Mouse (Mus musculus): ENCODE measurements around the gene Ccdc71. TPM values are rescaled to one million over a fixed set of nuclear protein-coding genes. Genes with fewer than 3 reads are reported as not detected.

Ccdc71 gene
- total and polyA plus RNA-seq, 2 experiments from 2014 or later = 38.7 to 55.8 TPM

DNA sequence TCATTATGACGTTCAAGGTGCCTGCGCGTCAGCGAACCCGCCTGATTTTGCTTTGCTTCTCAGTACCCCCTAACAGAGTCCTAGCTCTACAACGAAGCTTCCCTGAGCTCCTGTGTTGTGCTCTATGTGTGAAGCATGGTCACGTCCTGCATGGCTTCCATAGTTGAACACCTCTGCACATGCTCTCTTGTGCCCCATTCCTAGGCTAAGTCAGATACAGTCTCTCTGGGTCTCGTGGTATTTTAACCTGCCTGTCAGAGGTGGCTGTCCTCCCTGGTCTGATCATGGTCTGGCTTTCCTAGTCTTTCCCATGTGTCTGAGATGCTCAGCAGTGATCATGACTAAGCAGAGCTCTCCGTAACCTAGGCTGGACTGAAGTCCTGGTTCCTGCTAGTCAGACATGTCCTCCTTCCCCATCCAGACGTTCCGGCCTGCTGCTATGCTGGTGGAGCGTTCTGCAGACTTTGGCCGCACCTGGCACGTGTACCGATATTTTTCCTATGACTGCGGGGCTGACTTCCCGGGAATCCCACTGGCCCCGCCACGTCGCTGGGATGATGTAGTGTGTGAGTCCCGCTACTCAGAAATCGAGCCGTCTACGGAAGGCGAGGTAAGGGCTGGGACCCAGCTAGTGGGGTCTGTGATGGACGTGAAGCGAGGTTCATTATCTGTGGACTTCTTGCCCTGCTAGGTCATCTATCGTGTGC is 20.6 kb downstream of the Ccdc71 start:
- WGBS = 93% methylated on average over 28 of the region's 28 CpGs
- Histone ChIP-seq H3K9me3 (ENCODE audit: low read length) (no peaks in the 10 kb centered on the region), H3K4me1 (ENCODE audit: insufficient read depth) (peaks cover 5% of the 10 kb centered on the region; the same call in 1 of the 2 replicates), H3K4me2 (ENCODE audit: low read depth) (no peak overlapping the region), H3K9ac (no peak overlapping the region), H3K27ac (ENCODE audit: low read depth, low read length) (no peak overlapping the region), H3K36me3 (ENCODE audit: insufficient read depth) (no peaks in the 10 kb centered on the region), H3K27me3 (ENCODE audit: insufficient read depth, low read length) (no peaks in the 10 kb centered on the region), H3K4me3 (ENCODE audit: low read depth, low read length) (no peak overlapping the region)
- no peak for TF ChIP-seq CTCF (IDR thresholded peaks at IDR 0.05; ENCODE audit: low read depth)
- DNase-seq (no peak), ATAC-seq (no peak)

DNA sequence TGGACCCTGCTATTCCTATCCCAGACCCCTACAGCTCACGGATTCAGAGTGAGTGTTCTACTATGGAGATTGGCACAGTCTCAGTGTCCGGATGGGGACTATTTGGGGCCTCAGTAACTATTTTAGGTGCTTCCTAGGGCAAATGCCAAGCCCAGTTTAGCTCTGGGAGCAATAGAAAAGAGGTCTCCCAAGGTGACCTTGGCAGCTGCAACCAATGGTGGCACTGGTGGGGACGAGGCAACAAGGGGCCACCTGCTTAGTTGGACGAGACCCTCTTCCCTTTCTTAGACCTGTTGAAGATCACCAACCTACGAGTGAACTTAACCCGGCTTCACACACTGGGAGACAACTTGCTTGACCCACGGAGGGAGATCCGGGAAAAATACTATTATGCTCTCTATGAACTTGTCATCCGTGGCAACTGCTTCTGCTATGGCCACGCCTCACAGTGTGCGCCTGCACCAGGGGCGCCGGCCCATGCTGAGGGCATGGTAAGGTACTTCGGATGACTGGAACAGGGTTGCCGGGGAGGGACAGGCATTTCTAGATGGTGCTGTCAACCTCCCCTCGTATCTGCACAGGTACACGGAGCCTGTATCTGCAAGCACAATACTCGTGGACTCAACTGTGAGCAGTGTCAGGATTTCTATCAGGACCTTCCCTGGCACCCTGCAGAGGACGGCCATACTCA is 21.3 kb downstream of the Ccdc71 start:
- DNase-seq (no peak), ATAC-seq (no peak)
- no peak overlapping the region for H3K4me2 ChIP-seq (ENCODE audit: low read depth)
- no peaks in the 10 kb centered on the region for H3K36me3 ChIP-seq (ENCODE audit: insufficient read depth)
- H3K9ac ChIP-seq = no peak overlapping the region
- H3K4me3 ChIP-seq (ENCODE audit: low read depth, low read length) = no peak overlapping the region
- H3K4me1 ChIP-seq (ENCODE audit: insufficient read depth) = peaks cover 5% of the 10 kb centered on the region; the same call in 1 of the 2 replicates
- TF ChIP-seq CTCF (IDR thresholded peaks at IDR 0.05; ENCODE audit: low read depth) = no peak
- no peak overlapping the region for H3K27ac ChIP-seq (ENCODE audit: low read depth, low read length)
- WGBS = 89% methylated on average over 19 of the region's 19 CpGs
- H3K9me3 ChIP-seq (ENCODE audit: low read length) = no peaks in the 10 kb centered on the region
- H3K27me3 ChIP-seq (ENCODE audit: insufficient read depth, low read length) = no peaks in the 10 kb centered on the region

DNA sequence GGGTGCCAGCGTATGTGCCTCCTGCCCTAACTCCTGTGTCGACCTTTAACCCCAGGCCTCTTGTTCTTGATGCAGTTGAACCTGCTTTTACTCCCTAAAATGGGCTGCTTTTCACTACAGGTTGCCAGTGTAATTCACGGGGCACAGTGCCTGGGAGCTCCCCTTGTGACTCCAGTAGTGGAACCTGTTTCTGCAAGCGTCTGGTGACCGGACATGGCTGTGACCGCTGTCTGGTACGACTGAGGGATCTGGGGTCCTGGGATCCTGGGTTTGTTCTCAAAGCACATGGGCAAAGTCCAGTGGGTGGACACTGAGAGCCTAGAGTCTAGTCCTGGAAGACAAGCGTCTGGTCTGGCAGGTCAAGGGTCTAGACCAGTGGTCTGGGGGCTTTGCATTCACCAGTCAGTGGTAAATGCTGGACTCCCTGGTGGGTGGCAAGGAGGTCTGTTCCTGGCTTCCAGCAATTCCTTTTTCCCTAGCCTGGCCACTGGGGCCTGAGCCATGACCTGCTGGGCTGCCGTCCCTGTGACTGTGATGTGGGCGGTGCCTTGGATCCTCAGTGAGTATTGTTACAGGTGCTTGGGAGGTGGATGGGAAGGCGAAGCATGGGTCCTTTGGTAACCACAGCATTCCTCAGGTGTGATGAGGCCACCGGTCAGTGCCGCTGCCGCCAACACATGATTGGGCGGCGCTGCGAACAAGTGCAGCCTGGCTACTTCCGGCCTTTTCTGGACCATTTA is 22.9 kb downstream of the Ccdc71 start:
- no peak for ATAC-seq
- no peak overlapping the region for H3K4me2 ChIP-seq (ENCODE audit: low read depth)

DNA sequence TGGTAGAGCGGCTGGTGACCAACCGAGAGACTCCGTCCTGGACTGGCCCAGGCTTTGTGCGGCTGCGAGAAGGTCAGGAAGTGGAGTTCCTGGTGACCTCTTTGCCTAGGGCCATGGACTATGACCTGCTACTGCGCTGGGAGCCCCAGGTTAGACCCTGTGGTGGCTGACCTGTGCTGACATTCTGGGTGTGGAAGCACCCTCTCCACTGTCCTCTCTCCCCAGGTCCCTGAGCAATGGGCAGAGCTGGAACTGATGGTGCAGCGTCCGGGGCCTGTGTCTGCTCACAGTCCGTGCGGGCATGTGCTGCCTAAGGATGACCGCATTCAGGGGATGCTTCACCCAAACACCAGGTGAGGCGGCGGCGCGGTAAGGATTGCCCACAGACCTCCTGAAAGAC is 23.7 kb downstream of the Ccdc71 start:
- H3K4me2 ChIP-seq (ENCODE audit: low read depth) = no peak overlapping the region
- H3K9me3 ChIP-seq (ENCODE audit: low read length) = no peaks in the 10 kb centered on the region
- no peaks in the 10 kb centered on the region for H3K27me3 ChIP-seq (ENCODE audit: insufficient read depth, low read length)
- no peak overlapping the region for H3K9ac ChIP-seq
- DNase-seq (no peak), ATAC-seq (no peak)
- H3K4me1 ChIP-seq (ENCODE audit: insufficient read depth) = peaks cover 1% of the 10 kb centered on the region; the same call in 1 of the 2 replicates
- H3K36me3 ChIP-seq (ENCODE audit: insufficient read depth) = no peaks in the 10 kb centered on the region
- H3K4me3 ChIP-seq (ENCODE audit: low read depth, low read length) = no peak overlapping the region
- TF ChIP-seq CTCF (IDR thresholded peaks at IDR 0.05; ENCODE audit: low read depth) = no peak
- no peak overlapping the region for H3K27ac ChIP-seq (ENCODE audit: low read depth, low read length)
- WGBS = 95% methylated on average over 15 of the region's 15 CpGs

More for the DNA sequence above, 22.9 kb downstream of the Ccdc71 start:
- Histone ChIP-seq H3K9ac (no peak overlapping the region), H3K4me3 (ENCODE audit: low read depth, low read length) (no peak overlapping the region), H3K27ac (ENCODE audit: low read depth, low read length) (no peak overlapping the region), H3K9me3 (ENCODE audit: low read length) (no peaks in the 10 kb centered on the region), H3K4me1 (ENCODE audit: insufficient read depth) (peaks cover 5% of the 10 kb centered on the region; the same call in 1 of the 2 replicates), H3K27me3 (ENCODE audit: insufficient read depth, low read length) (no peaks in the 10 kb centered on the region), H3K36me3 (ENCODE audit: insufficient read depth) (no peaks in the 10 kb centered on the region)
- WGBS = 96% methylated on average over 18 of the region's 18 CpGs
- no peak for TF ChIP-seq CTCF (IDR thresholded peaks at IDR 0.05; ENCODE audit: low read depth)
- DNase-seq = no peak

DNA sequence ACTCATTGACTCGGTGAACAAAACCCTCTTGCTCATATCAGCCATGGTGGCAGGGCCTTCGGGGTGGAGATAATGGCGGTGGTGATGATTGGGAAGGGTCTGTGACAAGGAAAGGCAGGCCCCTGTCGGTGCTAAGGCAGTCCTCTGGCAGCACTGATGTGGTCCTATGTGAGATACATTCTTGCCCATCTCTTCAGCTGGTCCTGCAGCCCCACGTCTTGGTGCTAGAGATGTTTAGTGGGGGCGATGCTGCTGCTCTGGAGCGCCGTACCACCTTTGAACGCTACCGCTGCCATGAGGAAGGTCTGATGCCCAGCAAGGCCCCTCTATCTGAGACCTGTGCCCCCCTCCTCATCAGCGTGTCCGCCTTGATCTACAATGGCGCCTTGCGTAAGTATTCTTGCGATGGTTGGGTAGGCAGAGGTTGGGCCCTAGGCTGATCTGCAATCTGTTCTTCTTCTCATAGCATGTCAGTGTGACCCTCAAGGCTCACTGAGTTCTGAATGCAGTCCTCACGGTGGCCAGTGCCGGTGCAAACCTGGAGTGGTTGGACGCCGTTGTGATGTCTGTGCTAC is 25.1 kb downstream of the Ccdc71 start:
- no peak overlapping the region for H3K9ac ChIP-seq
- no peak overlapping the region for H3K4me3 ChIP-seq (ENCODE audit: low read depth, low read length)
- no peak for DNase-seq
- no peak for ATAC-seq
- no peaks in the 10 kb centered on the region for H3K27me3 ChIP-seq (ENCODE audit: insufficient read depth, low read length)
- H3K4me2 ChIP-seq (ENCODE audit: low read depth) = no peak overlapping the region
- H3K27ac ChIP-seq (ENCODE audit: low read depth, low read length) = no peak overlapping the region
- WGBS = 97% methylated on average over 19 of the region's 19 CpGs
- 0 out of 2 replicates have a peak, but pooled peaks cover 5% of the 10 kb centered on the region for H3K4me1 ChIP-seq (ENCODE audit: insufficient read depth)
- no peak for TF ChIP-seq CTCF (IDR thresholded peaks at IDR 0.05; ENCODE audit: low read depth)
- H3K36me3 ChIP-seq (ENCODE audit: insufficient read depth) = no peaks in the 10 kb centered on the region
- H3K9me3 ChIP-seq (ENCODE audit: low read length) = no peaks in the 10 kb centered on the region

DNA sequence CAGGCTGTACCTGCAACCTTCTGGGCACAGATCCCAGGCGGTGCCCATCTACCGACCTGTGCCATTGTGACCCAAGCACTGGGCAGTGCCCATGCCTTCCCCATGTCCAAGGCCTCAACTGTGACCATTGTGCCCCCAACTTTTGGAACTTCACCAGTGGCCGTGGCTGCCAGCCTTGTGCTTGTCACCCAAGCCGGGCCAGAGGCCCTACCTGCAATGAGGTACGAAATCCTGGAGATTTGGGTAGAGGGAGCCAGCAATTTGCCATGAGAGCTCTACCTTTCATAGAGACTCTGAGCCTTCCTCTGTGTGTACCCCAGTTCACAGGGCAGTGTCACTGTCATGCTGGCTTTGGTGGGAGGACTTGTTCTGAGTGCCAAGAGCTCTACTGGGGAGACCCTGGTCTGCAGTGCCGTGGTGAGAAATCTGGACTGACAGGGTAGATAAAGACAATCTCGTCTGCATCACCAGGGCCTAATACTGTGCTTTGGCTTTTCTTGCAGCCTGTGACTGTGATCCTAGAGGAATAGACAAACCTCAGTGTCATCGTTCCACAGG is 26.7 kb downstream of the Ccdc71 start:
- H3K9ac ChIP-seq = no peak overlapping the region
- H3K4me1 ChIP-seq (ENCODE audit: insufficient read depth) = 0 out of 2 replicates have a peak, but pooled peaks cover 5% of the 10 kb centered on the region
- H3K36me3 ChIP-seq (ENCODE audit: insufficient read depth) = 0 out of 2 replicates have a peak, but pooled peaks cover under 1% of the 10 kb centered on the region
- no peak for TF ChIP-seq CTCF (IDR thresholded peaks at IDR 0.05; ENCODE audit: low read depth)
- no peaks in the 10 kb centered on the region for H3K9me3 ChIP-seq (ENCODE audit: low read length)
- WGBS = 95% methylated on average over 8 of the region's 8 CpGs
- H3K4me2 ChIP-seq (ENCODE audit: low read depth) = no peak overlapping the region
- H3K4me3 ChIP-seq (ENCODE audit: low read depth, low read length) = no peak overlapping the region
- H3K27me3 ChIP-seq (ENCODE audit: insufficient read depth, low read length) = no peaks in the 10 kb centered on the region
- no peak overlapping the region for H3K27ac ChIP-seq (ENCODE audit: low read depth, low read length)
- DNase-seq = no peak
- ATAC-seq = no peak

Measured in forebrain, postnatal 0 days (tissue).